Mouse (Mus musculus): ENCODE data around the gene Abhd11. TPM values are rescaled to one million over a fixed set of nuclear protein-coding genes. Genes with fewer than 3 reads are reported as not detected.

Gene Abhd11
- polyA plus RNA-seq, 1 experiment from 2014 or later = 56.3 TPM

GRCm38 (mm10) chr5:134992566-134992965 lies 16.4 kb upstream of the Abhd11 start:
- no peak for ATAC-seq (ENCODE audit: low FRiP score, low read depth)
- Histone ChIP-seq H3K36me3 (no peaks in the 10 kb centered on the region), H3K27me3 (replicated peaks) (peaks cover 13% of the 10 kb centered on the region), H3K9me3 (no peaks in the 10 kb centered on the region), H3K4me1 (no peaks in the 10 kb centered on the region), H3K4me2 (replicated peaks) (no peak overlapping the region), H3K4me3 (no peak overlapping the region), H3K27ac (no peak overlapping the region), H3K9ac (no peak overlapping the region)
- WGBS = 86% methylated on average over 5 of the region's 5 CpGs

- Histone ChIP-seq H3K27me3 (replicated peaks) (no peaks in the 10 kb centered on the region), H3K4me3 (no peak overlapping the region), H3K4me2 (replicated peaks) (no peak overlapping the region), H3K4me1 (peaks cover 7% of the 10 kb centered on the region), H3K9me3 (no peaks in the 10 kb centered on the region), H3K9ac (no peak overlapping the region), H3K36me3 (no peaks in the 10 kb centered on the region), H3K27ac (no peak overlapping the region)
- WGBS = 80% methylated on average over 6 of the region's 6 CpGs
- no peak for ATAC-seq (ENCODE audit: low FRiP score, low read depth)
These were observed 10.6 kb upstream of the Abhd11 start for GRCm38 (mm10) chr5:134998359-134998758.

GRCm38 (mm10) chr5:134999797-135000196 lies 9.2 kb upstream of the Abhd11 start:
- WGBS = 93% methylated on average over 4 of the region's 4 CpGs
- Histone ChIP-seq H3K9ac (no peak overlapping the region), H3K27me3 (replicated peaks) (no peaks in the 10 kb centered on the region), H3K4me1 (peaks cover 7% of the 10 kb centered on the region), H3K36me3 (no peaks in the 10 kb centered on the region), H3K4me3 (no peak overlapping the region), H3K27ac (no peak overlapping the region), H3K9me3 (no peaks in the 10 kb centered on the region), H3K4me2 (replicated peaks) (no peak overlapping the region)
- ATAC-seq (ENCODE audit: low FRiP score, low read depth) = no peak

- ATAC-seq (ENCODE audit: low FRiP score, low read depth) = no peak
- H3K4me1 ChIP-seq = peaks cover 7% of the 10 kb centered on the region
- H3K27me3 ChIP-seq (replicated peaks) = no peaks in the 10 kb centered on the region
- 52% methylated on average over 16 of the region's 16 CpGs for WGBS
- no peak overlapping the region for H3K4me2 ChIP-seq (replicated peaks)
- H3K27ac ChIP-seq = no peak overlapping the region
- no peaks in the 10 kb centered on the region for H3K36me3 ChIP-seq
- no peak overlapping the region for H3K4me3 ChIP-seq
- H3K9ac ChIP-seq = no peak overlapping the region
- H3K9me3 ChIP-seq = no peaks in the 10 kb centered on the region
These were observed 8.2 kb upstream of the Abhd11 start for GRCm38 (mm10) chr5:135000751-135001150.

- H3K4me3 ChIP-seq = no peak overlapping the region
- no peak overlapping the region for H3K27ac ChIP-seq
- H3K36me3 ChIP-seq = no peaks in the 10 kb centered on the region
- 3% methylated on average over 14 of the region's 14 CpGs for WGBS
- ATAC-seq (ENCODE audit: low FRiP score, low read depth) = 0 out of 2 replicates have a peak, but pooled peaks have one; percentile 29
- peak overlapping the region; percentile 44 for H3K4me2 ChIP-seq (replicated peaks)
- H3K9ac ChIP-seq = no peak overlapping the region
- H3K27me3 ChIP-seq (replicated peaks) = no peaks in the 10 kb centered on the region
- H3K4me1 ChIP-seq = peaks cover 7% of the 10 kb centered on the region
- no peaks in the 10 kb centered on the region for H3K9me3 ChIP-seq
These were observed 7.6 kb upstream of the Abhd11 start for GRCm38 (mm10) chr5:135001309-135001708.

GRCm38 (mm10) chr5:135002151-135002550 lies 6.8 kb upstream of the Abhd11 start:
- Histone ChIP-seq H3K4me1 (peaks cover 7% of the 10 kb centered on the region), H3K4me2 (replicated peaks) (no peak overlapping the region), H3K4me3 (no peak overlapping the region), H3K9ac (no peak overlapping the region), H3K9me3 (no peaks in the 10 kb centered on the region), H3K27me3 (replicated peaks) (no peaks in the 10 kb centered on the region), H3K36me3 (no peaks in the 10 kb centered on the region), H3K27ac (no peak overlapping the region)
- whole genome bisulfite sequencing = 71% methylated on average over 5 of the region's 5 CpGs
- ATAC-seq (ENCODE audit: low FRiP score, low read depth) = no peak

GRCm38 (mm10) chr5:135007802-135008571 lies 965 bp upstream of the Abhd11 start:
- H3K4me3 ChIP-seq = peak overlapping the region; percentile 56
- H3K9ac ChIP-seq = peak overlapping the region; percentile 70
- WGBS = 31% methylated on average over 16 of the region's 16 CpGs
- H3K27me3 ChIP-seq (replicated peaks) = no peaks in the 10 kb centered on the region
- H3K27ac ChIP-seq = peak overlapping the region; percentile 92
- ATAC-seq (ENCODE audit: low FRiP score, low read depth) = no peak
- H3K4me2 ChIP-seq (replicated peaks) = peak overlapping the region; percentile 83
- no peaks in the 10 kb centered on the region for H3K36me3 ChIP-seq
- H3K4me1 ChIP-seq = peaks cover 21% of the 10 kb centered on the region
- no peaks in the 10 kb centered on the region for H3K9me3 ChIP-seq

GRCm38 (mm10) chr5:135009590-135010319 lies 803 bp downstream of the Abhd11 start:
- under 1% methylated on average over 37 of the region's 37 CpGs for WGBS
- peak; percentile 81 for ATAC-seq (ENCODE audit: low FRiP score, low read depth)
- Histone ChIP-seq H3K27ac (peak overlapping the region; percentile 92), H3K36me3 (no peaks in the 10 kb centered on the region), H3K27me3 (replicated peaks) (no peaks in the 10 kb centered on the region), H3K9ac (peak overlapping the region; percentile 58), H3K9me3 (no peaks in the 10 kb centered on the region), H3K4me2 (replicated peaks) (peak overlapping the region; percentile 83), H3K4me3 (peak overlapping the region; percentile 56), H3K4me1 (peaks cover 21% of the 10 kb centered on the region)

GRCm38 (mm10) chr5:135010320-135010709 lies 1.4 kb downstream of the Abhd11 start:
- H3K27ac ChIP-seq = no peak overlapping the region
- 58% methylated on average over 7 of the region's 7 CpGs for WGBS
- peaks cover 21% of the 10 kb centered on the region for H3K4me1 ChIP-seq
- H3K4me2 ChIP-seq (replicated peaks) = peak overlapping the region; percentile 83
- H3K9ac ChIP-seq = peak overlapping the region; percentile 58; the same call in 1 of the 2 replicates
- H3K4me3 ChIP-seq = peak overlapping the region; percentile 56
- H3K27me3 ChIP-seq (replicated peaks) = no peaks in the 10 kb centered on the region
- no peaks in the 10 kb centered on the region for H3K36me3 ChIP-seq
- H3K9me3 ChIP-seq = no peaks in the 10 kb centered on the region
- ATAC-seq (ENCODE audit: low FRiP score, low read depth) = no peak

- H3K27ac ChIP-seq = no peak overlapping the region
- no peak overlapping the region for H3K9ac ChIP-seq
- H3K4me2 ChIP-seq (replicated peaks) = peak overlapping the region; percentile 83
- H3K27me3 ChIP-seq (replicated peaks) = no peaks in the 10 kb centered on the region
- WGBS = 93% methylated on average over 25 of the region's 25 CpGs
- peaks cover 21% of the 10 kb centered on the region for H3K4me1 ChIP-seq
- no peaks in the 10 kb centered on the region for H3K9me3 ChIP-seq
- no peak overlapping the region for H3K4me3 ChIP-seq
- no peaks in the 10 kb centered on the region for H3K36me3 ChIP-seq
- ATAC-seq (ENCODE audit: low FRiP score, low read depth) = no peak
These were observed 2.1 kb downstream of the Abhd11 start for GRCm38 (mm10) chr5:135010841-135011743.

GRCm38 (mm10) chr5:135011809-135012613 lies 3.1 kb downstream of the Abhd11 start:
- WGBS = 25% methylated on average over 26 of the region's 26 CpGs
- H3K4me3 ChIP-seq = no peak overlapping the region
- 0 out of 2 replicates have a peak overlapping the region, but pooled peaks have one; percentile 6 for H3K9ac ChIP-seq
- peaks cover 21% of the 10 kb centered on the region for H3K4me1 ChIP-seq
- ATAC-seq (ENCODE audit: low FRiP score, low read depth) = no peak
- H3K4me2 ChIP-seq (replicated peaks) = peak overlapping the region; percentile 42
- H3K27me3 ChIP-seq (replicated peaks) = no peaks in the 10 kb centered on the region
- H3K36me3 ChIP-seq = no peaks in the 10 kb centered on the region
- no peak overlapping the region for H3K27ac ChIP-seq
- H3K9me3 ChIP-seq = no peaks in the 10 kb centered on the region
